Mouse (Mus musculus): ENCODE results near the gene Fras1.

- TF ChIP-seq CTCF (IDR thresholded peaks at IDR 0.05; ENCODE audit: low read depth, low read length) (no peak), POLR2A (IDR thresholded peaks at IDR 0.05; ENCODE audit: borderline replicate concordance, low read depth, low read length) (no peak)
Measured at GRCm38 (mm10) chr5:96620209-96620608, 246.5 kb downstream of the Fras1 start.
